ENCODE assay signal across 8 mouse cellular contexts in the genomic region with DNA sequence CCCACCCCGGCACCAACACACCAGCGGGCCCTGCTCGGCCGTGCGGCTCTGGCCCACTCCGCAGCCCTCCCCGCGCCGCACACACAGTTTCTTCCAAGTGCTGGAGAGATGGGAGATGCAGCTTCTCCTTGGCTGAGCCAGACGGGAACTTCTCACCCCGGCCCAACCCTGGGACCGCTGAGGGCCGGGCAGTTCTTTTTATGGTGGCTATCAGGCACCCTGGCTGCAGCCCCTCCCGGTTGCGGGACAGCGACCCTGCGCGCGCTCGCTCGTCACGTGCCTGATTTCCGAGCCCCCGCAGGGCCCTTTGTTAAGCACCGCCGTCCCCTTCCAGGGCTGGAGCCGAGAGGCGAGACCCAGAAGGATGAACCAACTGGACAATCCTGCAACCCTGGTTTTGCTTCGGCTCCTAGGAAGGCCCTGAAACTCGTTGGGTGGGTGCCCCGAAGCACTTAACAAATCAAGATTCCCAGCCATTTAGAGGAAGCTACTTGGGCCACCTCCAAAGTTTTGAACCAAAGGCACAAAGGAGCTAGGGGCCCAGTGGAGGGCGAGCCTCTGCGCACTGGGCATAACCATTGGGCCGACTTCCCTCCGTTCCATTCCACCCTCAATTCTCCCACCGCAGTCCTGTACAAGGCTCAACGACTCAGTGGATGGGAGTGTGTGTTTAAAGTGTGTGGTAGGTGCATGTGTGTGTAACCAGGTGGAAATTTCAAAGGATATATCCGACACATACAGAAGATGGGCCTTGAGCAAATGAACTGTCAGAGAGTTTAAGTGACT. TPM values are rescaled to one million over a fixed set of nuclear protein-coding genes. Genes with fewer than 3 reads are reported as not detected.
A peak's percentile ranks its signal among the peaks of the same experiment; 100 is the strongest.
DNase-seq lines count a peak whose midpoint lies in the region; ATAC-seq and TF ChIP-seq lines count a peak whose summit lies in the region.

No protein-coding gene starts in this region.

- 0 out of 2 replicates have a peak, but pooled peaks cover 3% of the 10 kb centered on the region for H3K4me1 ChIP-seq in lung, embryonic 14.5 days (ENCODE audit: insufficient read depth)
- H3K4me1 ChIP-seq in intestine, embryonic 15.5 days (replicated peaks) = peaks cover 13% of the 10 kb centered on the region; the same call in 1 of the 2 replicates

- TF ChIP-seq CTCF in lung, embryonic 14.5 days (IDR thresholded peaks at IDR 0.05; ENCODE audit: low read depth) = no peak

- peak overlapping the region; percentile 17 for H3K9ac ChIP-seq in lung, embryonic 14.5 days
- H3K9ac ChIP-seq in intestine, embryonic 15.5 days = no peak overlapping the region

- H3K4me2 ChIP-seq in lung, embryonic 14.5 days = peak overlapping the region; percentile 62
- H3K4me2 ChIP-seq in intestine, embryonic 15.5 days (replicated peaks) = peak overlapping the region; percentile 48

- no peaks in the 10 kb centered on the region for H3K36me3 ChIP-seq in lung, embryonic 14.5 days (ENCODE audit: insufficient read depth)
- H3K36me3 ChIP-seq in intestine, embryonic 15.5 days = no peaks in the 10 kb centered on the region

- peak overlapping the region; percentile 31 for H3K4me3 ChIP-seq in lung, embryonic 14.5 days (ENCODE audit: low read depth, low read length)
- H3K4me3 ChIP-seq in intestine, embryonic 15.5 days (replicated peaks) = peak overlapping the region; percentile 20

- peak; percentile 5 for DNase-seq in adrenal gland, adult 2 months
- DNase-seq in adrenal gland, postnatal 14 days = no peak
- peak; percentile 34 for DNase-seq in lung, embryonic 14.5 days
- no peak for DNase-seq in lung, postnatal 36 days
- peak; percentile 67 for DNase-seq in retina, postnatal 1 day
- no peak for DNase-seq in thymus, adult 18-20 months
- DNase-seq in urinary bladder, postnatal 36 days (ENCODE audit: low spot score in 2 of 2) = no peak

- no peaks in the 10 kb centered on the region for H3K9me3 ChIP-seq in lung, embryonic 14.5 days (ENCODE audit: low read depth, low read length)
- H3K9me3 ChIP-seq in intestine, embryonic 15.5 days = no peaks in the 10 kb centered on the region

- peak; percentile 68 for ATAC-seq in lung, embryonic 14.5 days (ENCODE audit: insufficient read depth)
- peak; percentile 51 for ATAC-seq in intestine, embryonic 15.5 days

- H3K27me3 ChIP-seq in lung, embryonic 14.5 days (ENCODE audit: insufficient read depth, low read length) = peaks cover 91% of the 10 kb centered on the region
- H3K27me3 ChIP-seq in intestine, embryonic 15.5 days (replicated peaks) = peaks cover 74% of the 10 kb centered on the region

- 6% methylated on average over 38 of the region's 38 CpGs for WGBS in lung, embryonic 14.5 days
- 4% methylated on average over 38 of the region's 38 CpGs for WGBS in intestine, embryonic 15.5 days

- no peak overlapping the region for H3K27ac ChIP-seq in lung, embryonic 14.5 days (ENCODE audit: low read depth)
- H3K27ac ChIP-seq in intestine, embryonic 15.5 days = no peak overlapping the region

RNA-seq across cellular contexts. Expression of a gene that starts 20.1 kb away (rescaled TPM):
- total RNA-seq in adrenal gland, adult 2 months (2021) = 10 to 100 TPM; 18.2 to 22.7 TPM
- 97.9 and 105 TPM in 2 replicates for polyA plus RNA-seq in adrenal gland, adult 2 months (2012; rRNA removed)
- 19.6 and 22.0 TPM in 2 replicates for total RNA-seq in adrenal gland, postnatal 14 days (2021)
- polyA plus RNA-seq in lung, embryonic 14.5 days (2014; fragmentation: Nextera tagmentation; extraction: Ambion mirVana) = 6.8 and 9.5 TPM in 2 replicates
- polyA plus RNA-seq in intestine, embryonic 15.5 days (2015; fragmentation: Nextera tagmentation; extraction: Ambion mirVana) = 1.9 and 2.6 TPM in 2 replicates

Comparison
In these comparisons a context has a peak if more than half of its experiments do, and no peak if none do; other contexts are left out.
1. DNase-seq: peak in adrenal gland, adult 2 months (single experiment), lung, embryonic 14.5 days (single experiment) and retina, postnatal 1 day (single experiment); none in adrenal gland, postnatal 14 days (single experiment), lung, postnatal 36 days (single experiment), thymus, adult 18-20 months (0 of 2) and urinary bladder, postnatal 36 days (0 of 2).